Mouse (Mus musculus) kidney, adult 11 months (tissue): ENCODE results near the gene Bricd5.
A peak's percentile ranks its signal among the peaks of the same experiment; 100 is the strongest.
"Not testable (repeated sequence)": the region's sequence is repeated elsewhere in the genome, so short reads cannot be mapped to it uniquely, and the experiment has no call there.

Experiments
- DNase-seq: peaks from one replicate; pipeline ENCODE4 v3.0.0; 2022

Bricd5 gene

GRCm38 (mm10) chr17:24473612-24474275 lies at the start of gene Bricd5:
Gene Bricd5, plus strand, starts transcription at chr17:24473884.
- no peak for DNase-seq

- DNase-seq = no peak
Observed at GRCm38 (mm10) chr17:24424489-24424888, 49.2 kb upstream of the Bricd5 start.

GRCm38 (mm10) chr17:24425326-24425725 lies 48.4 kb upstream of the Bricd5 start:
- not testable (repeated sequence) for DNase-seq

GRCm38 (mm10) chr17:24425905-24426304 lies 47.8 kb upstream of the Bricd5 start:
- no peak for DNase-seq

GRCm38 (mm10) chr17:24426471-24427169 lies 47.1 kb upstream of the Bricd5 start, which contains the start of gene Eci1:
Gene Eci1, plus strand, starts transcription at chr17:24426641.
- DNase-seq = peak; percentile 99

GRCm38 (mm10) chr17:24427170-24427557 lies 46.5 kb upstream of the Bricd5 start:
- DNase-seq = no peak

- peak; percentile 71 for DNase-seq
Observed at GRCm38 (mm10) chr17:24429201-24429983, 44.3 kb upstream of the Bricd5 start.

GRCm38 (mm10) chr17:24437016-24437415 lies 36.7 kb upstream of the Bricd5 start:
- peak; percentile 56 for DNase-seq

GRCm38 (mm10) chr17:24440377-24440776 lies 33.3 kb upstream of the Bricd5 start:
- DNase-seq = no peak

GRCm38 (mm10) chr17:24441148-24441547 lies 32.5 kb upstream of the Bricd5 start:
- DNase-seq = no peak

GRCm38 (mm10) chr17:24442107-24442506 lies 31.6 kb upstream of the Bricd5 start:
- no peak for DNase-seq

GRCm38 (mm10) chr17:24442632-24443155 lies 31.0 kb upstream of the Bricd5 start, which contains the start of gene Dnase1l2:
Gene Dnase1l2, minus strand, starts transcription at chr17:24443105.
- no peak for DNase-seq

- DNase-seq = peak; percentile 45
Observed at GRCm38 (mm10) chr17:24443409-24443808, 30.3 kb upstream of the Bricd5 start.

GRCm38 (mm10) chr17:24446590-24446989 lies 27.1 kb upstream of the Bricd5 start:
- DNase-seq = no peak

GRCm38 (mm10) chr17:24449507-24449906 lies 24.2 kb upstream of the Bricd5 start:
- DNase-seq = no peak

- DNase-seq = no peak
Observed at GRCm38 (mm10) chr17:24451220-24451619, 22.5 kb upstream of the Bricd5 start.

GRCm38 (mm10) chr17:24453372-24453771 lies 20.3 kb upstream of the Bricd5 start:
- peak; percentile 54 for DNase-seq

GRCm38 (mm10) chr17:24454218-24454755 lies 19.4 kb upstream of the Bricd5 start:
- no peak for DNase-seq

- DNase-seq = peak; percentile 99
Observed at GRCm38 (mm10) chr17:24454756-24455522, 18.7 kb upstream of the Bricd5 start.

- DNase-seq = not testable (repeated sequence)
Observed at GRCm38 (mm10) chr17:24455523-24456206, 18.0 kb upstream of the Bricd5 start.

- DNase-seq = no peak
Observed at GRCm38 (mm10) chr17:24461580-24461979, 12.1 kb upstream of the Bricd5 start.
